Mouse (Mus musculus) spleen, postnatal 10 days (tissue): ENCODE data around the gene Tdrd1.
A peak's percentile ranks its signal among the peaks of the same experiment; 100 is the strongest.
"Not testable (repeated sequence)": the region's sequence is repeated elsewhere in the genome, so short reads cannot be mapped to it uniquely, and the experiment has no call there.

Experiments used
- DNase-seq, 2 experiments: peaks; one replicate each; pipeline ENCODE4 v3.0.0; 2021 to 2022; ENCODE audit warnings: low spot score in 2 of 2

Gene Tdrd1

DNA sequence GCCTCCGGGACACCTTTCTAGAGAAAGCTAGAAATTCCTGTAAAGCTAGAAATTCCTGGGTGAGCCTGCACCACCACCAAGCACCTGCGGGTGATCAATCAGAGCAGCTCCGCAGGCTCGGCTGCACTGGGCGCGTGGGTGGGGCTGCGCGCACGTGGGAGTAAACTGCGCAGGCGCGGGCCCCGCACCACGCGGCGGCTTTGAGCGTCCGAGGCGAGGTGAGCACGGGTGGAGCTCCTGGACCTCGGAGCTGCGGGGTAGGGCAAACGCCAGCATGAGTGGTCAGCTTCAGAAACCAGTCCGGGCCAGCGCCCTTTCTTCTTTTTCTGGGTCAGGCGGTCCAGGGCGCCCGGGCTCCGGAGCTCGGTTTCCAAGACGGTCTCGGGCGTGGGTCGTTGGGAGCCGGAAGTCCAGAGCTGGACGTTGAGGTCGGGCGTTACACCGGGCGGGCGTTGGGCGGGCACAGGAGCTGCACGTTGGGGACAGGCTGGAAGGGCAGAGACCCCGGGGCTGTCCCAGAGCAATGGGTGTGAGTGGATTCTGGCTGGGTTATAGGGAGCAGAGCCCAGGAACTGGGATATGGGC is at the start of gene Tdrd1:
Gene Tdrd1, plus strand, starts transcription at position 163 of the 585 bp plus-strand sequence.
- DNase-seq, result no peak

DNA sequence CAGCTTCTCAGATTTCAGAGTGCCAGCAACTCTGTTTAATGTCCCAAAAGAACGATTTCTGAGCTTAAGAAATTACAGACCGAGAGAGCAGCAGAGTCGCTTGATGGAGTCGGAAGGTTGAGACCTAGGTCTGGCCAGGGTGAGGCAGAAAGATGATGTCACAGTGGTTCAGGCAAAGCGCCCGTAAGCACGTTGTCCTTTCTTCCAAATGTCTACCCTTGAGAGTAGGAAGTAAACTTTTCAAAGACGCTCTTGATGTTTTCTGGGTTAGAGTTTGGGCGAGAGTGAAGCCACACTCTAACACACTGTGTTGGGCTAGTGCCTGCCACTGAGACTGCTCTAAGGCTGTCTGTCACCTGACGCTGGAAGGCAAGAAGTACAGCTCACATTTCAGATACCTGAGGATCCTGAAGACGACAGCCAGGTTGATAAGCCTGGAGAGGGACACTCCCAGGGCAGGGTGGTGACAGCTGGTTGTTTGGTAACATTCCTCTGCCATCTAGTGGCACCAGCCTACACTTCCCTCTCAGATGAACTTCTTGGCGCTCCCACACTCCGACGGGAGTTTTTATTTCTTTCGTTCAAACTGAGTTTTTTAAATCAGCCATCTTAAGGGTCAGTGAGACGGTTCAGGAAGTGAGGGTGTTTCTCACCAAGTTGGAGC is 49.2 kb upstream of the Tdrd1 start:
- DNase-seq, result peak in 1 of 2 experiments; percentile 51

DNA sequence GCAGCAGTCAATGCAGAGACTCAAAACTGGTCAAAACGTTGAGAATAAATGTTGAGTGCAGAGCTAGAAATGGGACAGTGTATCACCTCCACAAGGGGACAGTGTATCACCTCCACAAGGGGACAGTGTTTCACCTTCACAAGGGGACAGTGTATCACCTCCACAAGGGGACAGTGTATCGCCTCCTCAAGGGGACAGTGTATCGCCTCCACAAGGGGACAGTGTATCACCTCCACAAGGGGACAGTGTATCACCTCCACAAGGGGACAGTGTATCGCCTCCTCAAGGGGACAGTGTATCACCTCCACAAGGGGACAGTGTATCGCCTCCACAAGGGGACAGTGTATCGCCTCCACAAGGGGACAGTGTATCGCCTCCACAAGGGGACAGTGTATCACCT is 47.5 kb upstream of the Tdrd1 start:
- DNase-seq, result not testable (repeated sequence)

DNA sequence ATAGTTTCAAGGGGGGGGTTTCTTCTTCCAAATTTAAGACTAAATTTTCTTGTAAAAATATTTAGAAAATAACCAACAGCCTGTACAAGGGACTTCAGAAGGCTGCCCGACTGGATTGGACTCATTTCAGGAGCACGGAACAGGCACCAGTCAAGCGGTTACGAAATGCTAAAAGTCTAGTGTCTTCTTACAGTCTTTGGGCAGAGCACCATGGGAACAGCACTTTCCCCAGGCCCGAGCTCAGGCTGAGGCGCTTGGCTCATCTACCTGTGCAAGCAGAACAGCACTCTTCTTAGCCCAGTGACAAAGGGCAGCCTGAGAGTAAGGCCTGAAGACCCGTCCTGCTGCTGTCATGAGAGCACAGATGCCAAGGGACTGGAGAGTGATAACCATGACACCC is 38.1 kb upstream of the Tdrd1 start:
- no peak for DNase-seq

DNA sequence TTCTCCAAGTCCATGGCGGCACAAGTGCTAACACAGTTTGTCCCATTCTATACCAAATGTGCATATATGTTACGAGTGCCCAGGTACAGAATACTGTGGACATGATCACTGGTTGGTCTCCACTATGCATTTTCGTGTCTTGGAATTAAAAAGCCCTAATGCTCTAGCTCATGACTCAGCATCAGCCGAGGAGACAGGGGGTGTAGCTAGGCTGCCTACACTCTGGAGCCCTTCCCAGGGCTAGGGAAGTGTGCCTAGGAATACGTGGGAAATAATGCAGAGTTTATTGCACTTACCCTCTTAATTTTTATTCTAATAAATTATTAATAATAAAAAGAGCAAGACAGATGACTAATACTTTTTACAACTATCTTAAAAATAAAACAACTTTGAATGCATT is 37.1 kb upstream of the Tdrd1 start:
- no peak for DNase-seq

DNA sequence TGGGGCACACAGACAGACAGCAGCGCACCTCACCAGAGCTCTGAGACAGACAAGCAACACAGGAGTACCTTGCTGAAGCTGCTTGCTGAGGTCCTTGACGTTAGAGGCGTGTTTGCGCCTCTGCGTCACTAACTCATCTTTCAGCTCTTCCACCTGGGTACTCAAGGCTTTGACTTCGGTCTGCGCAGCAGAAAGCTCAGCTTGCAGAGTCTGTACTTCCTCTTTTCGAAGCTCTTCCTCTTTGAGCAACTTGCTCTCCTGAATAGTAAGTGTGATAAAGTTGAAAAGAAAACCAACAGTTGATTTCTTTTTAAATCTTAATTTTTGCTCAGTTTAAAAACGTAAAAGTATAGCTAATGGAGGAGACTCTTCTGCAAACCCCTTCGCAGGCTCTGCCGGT is 28.6 kb upstream of the Tdrd1 start:
- DNase-seq, result peak in 1 of 2 experiments; percentile 38

DNA sequence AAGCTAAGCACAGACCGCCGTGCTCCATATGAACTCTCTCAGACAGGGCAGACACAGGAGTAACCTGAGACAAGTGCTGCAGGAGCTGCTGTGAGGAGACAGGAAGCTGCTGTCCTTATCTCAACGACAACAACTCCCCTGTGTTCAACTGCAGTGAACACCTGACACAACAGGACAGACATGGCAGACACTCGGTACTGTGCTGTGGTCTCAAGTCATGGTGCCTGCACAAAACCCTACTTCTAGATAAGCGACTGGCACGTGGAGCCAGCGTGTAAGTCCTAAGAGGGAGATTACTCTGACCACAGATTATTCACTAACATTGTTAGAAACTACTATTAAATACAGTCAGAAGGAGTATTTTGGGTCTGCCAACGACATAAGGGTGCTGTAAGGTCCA is 25.8 kb upstream of the Tdrd1 start:
- DNase-seq, result no peak

DNA sequence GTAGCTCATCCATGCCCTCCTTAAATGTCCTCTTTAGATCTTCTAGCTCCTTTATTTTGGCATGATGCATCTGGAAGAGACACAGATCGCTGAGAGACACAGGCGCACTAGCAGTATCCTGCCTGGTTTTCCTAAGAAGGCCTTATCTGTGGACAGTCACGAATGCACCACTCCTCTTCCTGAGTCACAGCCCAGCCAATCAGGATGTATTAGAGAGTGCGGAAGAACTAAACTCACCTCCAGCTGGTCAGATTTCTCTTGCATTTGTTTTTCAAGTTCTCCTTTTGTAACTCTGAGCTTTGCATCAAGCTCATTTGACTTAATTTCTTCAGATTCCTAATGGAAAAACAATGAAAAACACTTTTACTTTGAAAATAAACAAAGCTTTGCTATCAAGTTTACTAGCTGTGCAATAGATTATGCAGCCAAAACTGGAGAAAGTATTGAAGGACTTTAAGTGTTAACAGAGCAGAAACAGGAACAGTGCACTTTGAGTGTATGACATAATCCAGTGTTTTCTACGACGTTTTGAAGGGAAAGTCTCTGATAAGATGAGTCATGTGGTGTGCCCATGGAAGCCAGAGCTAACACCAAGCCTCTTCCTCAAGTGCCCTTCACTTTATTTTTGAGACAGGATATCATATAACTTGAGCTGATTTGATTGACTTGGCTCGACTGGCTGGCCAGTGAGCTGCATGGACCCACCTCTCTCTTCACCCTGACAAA is 24.9 kb upstream of the Tdrd1 start:
- no peak for DNase-seq

DNA sequence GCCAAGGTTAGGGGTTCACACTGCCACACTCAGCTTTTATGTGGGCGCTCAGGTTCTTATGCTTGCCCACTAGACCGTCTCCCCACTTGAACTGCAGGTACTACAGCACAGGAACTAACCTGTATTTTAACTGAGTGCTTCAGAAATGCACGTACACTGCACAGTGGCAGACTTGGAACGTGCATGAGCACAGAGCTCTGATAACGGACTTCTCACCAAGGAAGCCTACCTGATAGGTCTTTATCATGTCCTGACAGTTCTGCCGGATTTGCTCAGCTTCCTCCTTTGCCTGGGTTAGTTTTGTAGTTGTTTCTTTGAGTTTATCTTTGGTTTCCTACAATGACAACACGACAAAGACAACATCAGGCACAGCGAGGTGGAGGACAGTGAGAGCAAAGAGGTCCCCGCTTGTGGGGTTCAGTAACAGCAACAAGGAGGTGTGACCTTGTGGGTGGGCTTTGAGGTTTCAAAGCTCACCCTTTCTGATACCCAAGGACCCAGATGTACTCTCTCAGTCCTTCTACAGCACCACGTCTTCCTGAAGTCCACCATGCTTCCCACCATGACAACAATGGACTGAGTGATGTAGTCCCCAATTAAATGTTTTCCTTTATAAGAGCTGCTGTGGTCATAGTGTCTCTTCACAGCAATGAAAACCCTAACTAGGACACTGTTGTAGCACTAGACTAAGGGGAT is 24.2 kb upstream of the Tdrd1 start:
- no peak for DNase-seq

DNA sequence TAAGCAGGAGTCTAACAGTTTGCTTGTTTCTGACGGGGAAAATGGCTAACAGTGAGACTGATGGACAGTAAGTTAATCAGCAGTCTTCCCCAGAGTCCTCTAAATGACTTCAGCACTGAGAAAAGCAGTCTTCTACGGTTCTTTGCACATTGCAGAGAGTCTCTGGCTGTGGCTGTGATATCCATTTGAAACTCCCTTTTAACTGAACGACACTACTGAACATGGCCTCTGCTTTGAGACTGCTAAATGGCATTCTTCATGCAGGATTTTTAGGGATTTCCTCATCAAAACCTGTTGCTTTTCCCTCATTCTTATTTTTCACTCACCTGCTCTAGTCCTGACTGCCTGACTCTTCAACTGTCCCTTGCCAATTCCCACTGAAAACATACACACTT is 23.7 kb upstream of the Tdrd1 start:
- DNase-seq, result no peak

DNA sequence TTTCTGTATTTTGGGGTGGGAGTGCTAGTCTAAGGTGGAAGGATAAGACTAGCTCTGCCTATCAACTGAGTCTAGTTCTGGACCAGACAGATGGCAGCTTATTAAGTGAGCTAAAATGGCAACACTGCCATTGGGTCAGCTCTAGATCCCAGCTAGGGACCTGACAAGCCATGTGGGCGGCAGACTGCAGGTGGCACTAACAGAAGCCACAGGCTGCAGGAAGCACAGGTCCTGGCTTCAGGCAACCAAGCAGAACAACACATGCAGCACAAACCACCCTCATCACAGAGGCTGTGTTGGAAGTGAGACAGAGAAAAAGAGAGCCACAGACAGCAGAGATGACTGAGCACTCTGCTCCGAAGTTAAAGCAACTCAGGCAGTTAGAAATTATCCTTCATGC is 20.6 kb upstream of the Tdrd1 start:
- peak in 1 of 2 experiments; percentile 54 for DNase-seq

DNA sequence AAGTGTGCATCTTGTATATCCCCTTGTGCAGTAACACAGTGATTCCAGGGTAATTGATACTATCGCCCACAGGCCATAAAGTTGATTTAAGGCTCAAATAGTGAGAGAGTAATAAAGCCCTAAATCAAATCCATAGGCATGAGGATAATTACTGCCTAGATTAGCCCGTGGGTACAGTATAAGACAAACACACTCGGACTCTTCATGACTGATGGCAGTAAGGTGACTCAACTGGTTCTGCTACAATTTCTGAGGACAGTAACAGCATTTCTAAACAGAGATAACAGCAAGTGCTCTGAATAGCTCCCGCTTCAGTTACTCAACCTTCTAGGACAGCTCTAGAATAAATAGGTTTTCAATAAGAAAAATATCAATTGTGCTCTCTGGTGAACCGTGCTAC is 18.9 kb upstream of the Tdrd1 start:
- DNase-seq, result no peak

DNA sequence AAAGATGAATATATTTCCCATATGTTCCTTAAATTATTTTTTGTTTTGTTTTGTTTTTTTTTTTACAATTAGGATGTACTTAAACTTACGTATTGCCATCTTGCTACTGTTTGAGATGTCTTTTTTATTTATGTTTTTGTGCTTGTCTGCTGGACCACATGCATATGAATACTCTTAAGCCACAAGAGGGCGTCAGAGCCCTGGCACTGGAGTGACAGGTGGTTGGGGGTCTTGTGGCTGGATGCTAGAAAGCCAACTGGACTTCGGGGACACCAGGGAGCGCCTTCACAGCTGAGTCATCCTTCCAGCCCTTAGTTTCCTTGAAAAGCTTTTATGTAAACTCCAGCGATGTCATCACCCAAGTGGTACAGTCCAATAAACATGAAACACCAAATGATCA is 17.2 kb upstream of the Tdrd1 start:
- no peak for DNase-seq

DNA sequence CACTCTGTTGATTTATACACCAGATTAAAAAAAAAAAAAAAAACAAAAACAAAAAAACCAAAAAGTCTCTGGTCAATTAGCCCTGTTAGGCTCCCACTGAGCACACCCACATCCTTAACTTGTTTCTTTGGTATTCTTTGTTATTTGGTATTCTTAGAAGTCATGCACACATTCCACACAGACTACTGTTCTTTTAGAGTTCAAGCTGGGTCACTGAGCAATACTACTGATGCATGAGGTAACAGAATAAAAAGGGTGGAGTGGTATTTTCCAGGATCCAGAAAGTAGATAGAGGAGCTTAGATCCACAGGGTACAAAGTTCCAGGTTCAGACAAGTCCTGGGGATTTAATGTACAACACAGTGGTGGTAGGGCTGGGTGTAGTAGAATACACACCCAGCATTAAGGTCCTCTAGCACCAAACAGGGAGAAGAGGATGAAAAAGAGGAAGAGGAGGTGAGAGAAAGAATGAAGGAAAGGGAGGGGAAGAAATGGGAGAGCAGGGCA is 15.3 kb upstream of the Tdrd1 start:
- no peak for DNase-seq

DNA sequence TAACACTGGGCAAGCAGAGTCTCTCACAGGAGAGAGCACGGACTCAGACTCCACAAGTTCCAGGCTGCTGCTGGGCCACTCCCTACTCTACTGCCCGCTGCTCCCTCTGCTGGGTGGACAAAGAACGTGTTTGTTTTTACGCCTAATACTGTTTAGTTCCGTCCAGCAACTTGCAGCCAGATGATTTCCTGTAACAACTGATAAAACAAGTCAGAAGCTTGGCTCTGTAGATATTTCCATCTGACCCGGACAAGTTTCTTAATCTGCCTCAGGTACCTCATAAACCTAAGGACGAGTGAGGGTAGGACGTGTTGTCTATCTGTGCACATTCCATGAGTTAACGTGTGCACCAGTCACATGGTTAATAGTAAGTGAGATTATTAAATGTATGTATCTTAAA is 14.4 kb upstream of the Tdrd1 start:
- peak; percentile 32 to 79 for DNase-seq

DNA sequence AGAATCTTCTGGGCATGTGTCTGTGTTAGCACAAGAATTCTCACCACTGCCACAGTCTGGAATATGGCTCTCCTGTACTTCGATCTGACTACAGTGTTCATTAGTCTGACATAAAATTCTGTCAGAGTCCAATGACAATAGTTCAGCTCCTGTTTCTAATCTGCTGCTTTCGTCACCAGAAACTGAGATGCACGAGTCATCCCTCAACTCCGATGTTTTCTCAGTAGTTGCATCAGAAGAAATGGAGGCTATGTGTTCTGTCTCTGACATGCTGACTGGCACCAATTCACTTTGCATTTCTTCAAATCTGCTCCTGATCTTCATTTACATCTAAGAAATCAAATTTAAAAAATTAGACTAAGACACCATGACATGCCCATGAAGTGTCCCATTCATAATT is 12.6 kb upstream of the Tdrd1 start:
- DNase-seq, result no peak

DNA sequence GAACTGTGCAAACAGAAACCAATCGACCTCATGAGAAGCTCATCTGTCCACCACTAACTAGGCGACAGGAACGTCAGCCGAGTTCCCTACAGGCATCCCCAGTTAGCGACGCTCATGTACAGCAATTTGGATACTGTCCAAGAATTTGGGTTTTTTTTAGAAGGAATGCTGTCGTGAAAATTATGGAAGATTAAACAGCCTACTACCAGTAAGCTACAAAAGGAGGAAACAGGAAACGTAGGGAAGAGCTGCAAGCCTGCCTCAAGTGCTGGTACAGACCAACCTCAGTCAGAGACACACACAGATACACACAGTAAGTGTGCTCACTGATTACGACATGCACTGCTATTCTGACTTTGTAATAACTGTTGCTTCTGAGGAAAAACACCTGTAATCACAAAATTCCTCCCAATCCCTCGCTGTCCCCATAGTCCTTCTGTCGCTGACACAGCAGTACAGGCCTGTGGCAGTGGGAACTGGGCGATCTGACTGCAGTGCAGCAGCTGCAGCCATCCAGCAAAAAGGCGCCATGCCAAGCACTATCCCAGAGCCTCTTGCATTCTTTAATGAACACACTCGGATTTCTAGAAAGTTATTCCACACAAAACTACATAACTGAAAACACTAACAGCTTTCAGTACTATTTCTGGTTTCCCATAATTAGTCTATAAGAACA is 8.0 kb upstream of the Tdrd1 start:
- DNase-seq, result no peak

DNA sequence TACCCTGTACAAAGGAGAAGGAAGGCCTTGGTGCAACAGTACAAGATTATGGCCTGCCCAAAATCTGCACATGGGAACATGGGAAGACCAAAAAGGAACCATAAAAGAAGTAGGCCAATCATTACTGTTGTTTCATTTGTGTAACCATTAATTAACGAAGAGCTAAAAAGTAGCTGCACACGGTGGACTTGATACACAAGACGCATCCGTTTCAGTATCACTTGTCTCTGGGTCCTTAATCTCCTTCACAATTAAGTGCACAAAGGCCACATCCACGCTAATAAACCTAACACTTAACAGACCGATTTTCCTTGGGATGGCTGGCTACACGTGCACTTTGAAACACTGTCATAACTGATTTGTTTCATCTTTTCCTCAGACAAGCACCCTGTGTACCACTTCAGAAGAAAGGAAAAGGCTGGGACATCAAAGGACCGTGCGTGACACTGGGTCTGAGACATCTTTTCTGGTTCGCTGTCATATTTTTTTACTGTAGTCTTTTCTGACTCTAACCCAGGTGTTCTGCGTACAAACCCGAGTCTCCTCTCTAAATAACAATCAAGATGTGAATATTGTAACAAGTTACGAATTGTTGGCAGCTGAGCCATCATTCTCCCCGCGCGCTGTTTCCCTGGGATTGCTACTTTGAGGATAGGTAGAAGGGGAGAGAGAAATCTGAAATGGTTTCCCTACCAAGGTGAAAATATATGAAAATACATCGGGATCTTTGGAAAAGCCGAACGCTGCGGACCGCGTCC is 4.8 kb upstream of the Tdrd1 start:
- DNase-seq, result peak in 1 of 2 experiments; percentile 20

DNA sequence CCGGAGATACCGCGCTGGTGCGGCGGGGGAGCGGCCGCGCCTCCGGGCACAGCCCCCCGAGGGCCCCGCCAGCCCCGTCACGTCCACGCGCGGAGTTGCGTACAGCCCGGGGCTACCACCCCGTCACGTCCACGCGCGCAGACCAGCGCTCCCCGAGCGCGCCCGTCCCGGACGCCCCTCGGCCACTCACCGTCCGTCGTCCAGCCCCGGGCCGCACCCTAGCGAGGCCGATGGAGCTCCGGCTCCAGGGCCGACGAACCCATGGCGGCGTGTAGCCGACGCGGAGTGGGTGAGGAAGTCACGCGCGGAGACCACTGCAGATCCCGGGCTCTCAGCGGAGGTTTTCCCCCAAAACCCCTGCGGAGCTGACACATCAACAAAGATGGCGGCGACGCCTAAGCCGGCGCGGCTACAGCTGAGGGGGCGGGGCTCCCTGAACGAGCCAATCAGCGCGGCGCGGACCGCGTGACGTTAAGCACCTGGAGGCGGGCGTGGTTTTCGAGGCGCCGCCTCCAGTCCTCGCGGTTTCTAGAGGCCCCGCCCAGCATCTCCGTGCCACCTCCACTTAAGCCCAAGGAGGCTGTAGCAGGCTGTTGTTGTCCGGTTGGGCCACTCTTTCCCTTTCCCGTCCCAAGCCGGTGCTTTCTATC is 4.1 kb upstream of the Tdrd1 start, which contains the start of gene Ccdc186:
Gene Ccdc186, minus strand, starts transcription at position 393 of the 650 bp plus-strand sequence.
- DNase-seq, result peak; percentile 98

DNA sequence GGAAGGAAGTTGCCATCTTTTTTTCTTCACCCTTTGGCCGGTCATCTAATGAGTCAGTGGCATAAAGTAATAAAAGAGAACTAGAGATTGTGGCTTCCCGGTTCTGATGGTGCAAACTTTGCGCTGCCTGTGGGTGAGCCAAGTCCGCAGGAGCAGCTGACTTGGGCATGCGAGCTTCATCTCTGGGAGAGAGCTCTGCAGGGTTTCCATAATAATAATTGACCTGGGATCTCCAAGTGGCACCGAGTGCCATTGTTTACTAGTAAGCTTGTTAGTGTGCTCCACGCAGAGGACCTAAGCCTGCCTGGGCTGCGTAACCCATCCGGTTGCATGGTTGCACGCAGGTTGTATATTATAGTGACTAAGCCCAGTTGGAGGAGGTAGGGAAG is 3.6 kb upstream of the Tdrd1 start:
- no peak for DNase-seq
